Mouse (Mus musculus): ENCODE results near the gene Ampd1.

Gene Ampd1

GRCm38 (mm10) chr3:103073771-103074170, at the start of gene Ampd1:
Gene Ampd1, plus strand, starts transcription at chr3:103074014.
- no peak for DNase-seq (ENCODE audit: extremely low spot score, low spot score)

GRCm38 (mm10) chr3:103026174-103026573, 47.6 kb upstream of the Ampd1 start:
- DNase-seq (ENCODE audit: extremely low spot score, low spot score) = no peak

DNA sequence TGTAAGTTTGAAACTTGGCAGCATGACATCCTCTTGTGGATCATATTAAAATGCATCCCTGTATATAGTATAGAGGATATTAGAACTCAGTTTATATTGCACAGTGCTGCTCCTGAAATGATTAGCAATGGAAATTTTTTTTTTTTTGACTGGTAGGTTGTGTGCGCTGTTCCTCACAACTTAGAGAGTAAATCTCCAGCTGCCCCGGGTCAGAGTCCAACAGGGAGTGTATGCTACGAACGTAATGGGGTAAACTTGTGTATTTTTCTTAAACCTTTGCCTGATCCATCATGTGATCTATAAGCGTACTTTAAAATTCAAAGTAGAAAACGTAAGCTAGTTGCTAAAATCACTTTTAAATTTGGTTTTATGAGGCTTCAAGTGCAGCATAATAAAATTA, 33.5 kb upstream of the Ampd1 start:
- no peak for DNase-seq (ENCODE audit: extremely low spot score, low spot score)

DNA sequence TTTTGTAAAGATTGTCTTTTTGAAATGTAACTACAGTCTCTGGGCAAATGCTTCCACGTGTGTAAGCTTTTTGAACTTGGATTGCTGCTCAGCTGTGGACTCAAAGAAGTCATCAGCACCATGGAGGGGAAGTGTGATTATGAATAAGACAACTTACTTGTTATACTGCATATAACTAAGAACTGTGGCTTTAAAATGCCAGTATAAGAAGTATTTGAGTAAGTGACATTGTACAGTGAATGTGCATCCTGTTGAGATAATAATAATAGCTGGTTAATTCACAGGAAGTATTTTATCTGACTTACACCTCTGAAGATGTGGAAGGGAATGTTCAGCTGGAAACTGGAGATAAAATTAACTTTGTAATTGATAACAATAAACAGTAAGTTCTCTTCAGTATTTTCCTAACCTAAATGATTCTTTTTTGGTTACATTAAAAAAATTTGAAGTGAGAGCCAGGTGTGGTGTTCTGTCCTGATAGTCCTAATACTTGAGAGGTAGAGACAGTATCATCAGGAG, 32.9 kb upstream of the Ampd1 start:
- DNase-seq (ENCODE audit: extremely low spot score, low spot score) = no peak

DNA sequence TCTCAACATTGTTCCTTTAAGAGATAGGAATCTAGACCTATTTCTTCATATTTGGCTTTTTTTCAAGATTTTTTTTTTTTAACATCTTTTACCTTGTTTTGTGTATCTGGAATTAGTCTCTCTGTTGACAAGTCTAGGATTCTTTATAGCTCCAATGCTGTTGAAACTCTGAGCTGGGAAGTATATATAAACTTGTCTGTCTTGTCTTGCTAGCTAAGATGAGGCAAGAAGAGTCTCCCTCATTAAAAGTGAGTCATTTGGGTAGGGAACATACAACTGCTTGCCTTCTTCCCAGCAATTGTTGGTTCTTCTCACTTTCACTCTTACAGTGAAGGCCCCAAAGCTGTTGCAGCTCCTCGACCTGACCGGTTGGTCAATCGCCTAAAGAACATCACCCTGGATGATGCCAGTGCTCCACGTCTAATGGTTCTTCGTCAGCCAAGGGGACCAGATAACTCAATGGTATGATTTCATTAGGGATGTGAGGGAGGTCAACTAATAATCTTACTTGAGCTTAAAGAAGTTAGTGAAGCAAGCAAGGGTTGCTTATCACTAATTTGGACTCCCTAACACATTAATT, 17.7 kb upstream of the Ampd1 start:
- DNase-seq (ENCODE audit: extremely low spot score, low spot score) = no peak

- DNase-seq (ENCODE audit: extremely low spot score, low spot score) = peak; percentile 66
Measured at GRCm38 (mm10) chr3:103057752-103058151, 16.1 kb upstream of the Ampd1 start.

DNA sequence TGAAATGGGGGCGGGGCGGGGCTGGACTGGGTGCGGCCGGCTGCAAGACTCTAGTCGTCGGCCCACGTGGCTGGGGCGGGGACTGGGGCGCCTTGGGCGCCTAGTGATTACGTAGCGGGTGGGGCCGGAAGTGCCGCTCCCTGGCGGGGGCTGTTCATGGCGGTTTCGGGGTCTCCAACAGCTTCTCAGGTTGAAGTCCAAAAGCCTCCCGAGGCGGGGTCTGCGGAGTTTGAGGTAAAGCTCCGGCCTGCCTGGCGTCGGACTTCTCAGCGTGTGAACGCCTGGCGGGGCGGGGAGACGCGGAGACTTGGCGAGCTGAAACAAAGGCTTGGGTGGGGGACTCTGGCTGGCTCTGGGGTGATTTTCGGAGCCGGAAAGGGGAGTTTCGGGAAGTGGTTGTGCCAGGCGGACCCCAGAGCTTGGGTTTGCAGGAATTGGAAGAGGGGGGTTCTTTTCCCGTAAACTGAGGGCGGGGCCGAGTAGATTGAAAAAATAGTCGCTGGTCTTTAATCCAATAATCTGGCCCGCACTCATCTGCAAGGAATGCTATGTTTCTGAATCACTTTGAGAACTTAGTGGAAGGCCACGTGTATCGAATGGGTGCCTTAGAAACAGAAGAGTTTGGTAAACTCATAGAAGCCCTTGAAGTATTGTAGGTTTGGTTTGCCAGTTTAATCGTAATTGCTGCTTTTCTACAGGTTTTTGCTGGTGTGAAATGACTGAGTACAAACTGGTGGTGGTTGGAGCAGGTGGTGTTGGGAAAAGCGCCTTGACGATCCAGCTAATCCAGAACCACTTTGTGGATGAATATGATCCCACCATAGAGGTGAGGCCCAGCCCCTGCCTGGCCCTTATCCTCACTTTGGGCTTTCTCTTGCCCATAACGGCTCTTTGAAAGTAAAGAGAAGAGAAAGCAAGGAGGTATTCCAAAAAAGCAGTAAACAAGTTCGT, 15.3 kb upstream of the Ampd1 start, which contains the start of gene Nras:
Gene Nras, plus strand, starts transcription at position 79 of the 951 bp plus-strand sequence.
- DNase-seq (ENCODE audit: extremely low spot score, low spot score) = peak; percentile 98

GRCm38 (mm10) chr3:103066927-103067326, 6.9 kb upstream of the Ampd1 start:
- DNase-seq (ENCODE audit: extremely low spot score, low spot score) = no peak

DNA sequence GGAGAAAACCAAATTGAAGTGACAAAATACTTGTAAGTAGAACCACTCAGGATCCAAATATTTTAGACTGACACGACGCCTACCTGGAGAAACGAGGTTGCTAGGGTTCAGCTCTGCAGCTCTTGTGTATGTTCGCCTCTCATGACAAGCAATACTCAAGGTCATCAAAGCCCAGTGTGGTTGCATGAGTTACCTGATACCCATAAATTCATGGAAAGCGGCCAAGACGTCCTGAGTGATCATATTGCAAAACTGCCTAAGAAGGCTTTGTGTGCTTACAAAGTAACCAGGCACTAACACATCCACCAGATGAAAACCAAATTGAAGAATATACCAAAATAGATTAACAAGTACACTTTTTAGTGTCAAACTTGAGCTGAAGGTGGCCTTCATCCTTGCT, 4.8 kb upstream of the Ampd1 start:
- no peak for DNase-seq (ENCODE audit: extremely low spot score, low spot score)

DNA sequence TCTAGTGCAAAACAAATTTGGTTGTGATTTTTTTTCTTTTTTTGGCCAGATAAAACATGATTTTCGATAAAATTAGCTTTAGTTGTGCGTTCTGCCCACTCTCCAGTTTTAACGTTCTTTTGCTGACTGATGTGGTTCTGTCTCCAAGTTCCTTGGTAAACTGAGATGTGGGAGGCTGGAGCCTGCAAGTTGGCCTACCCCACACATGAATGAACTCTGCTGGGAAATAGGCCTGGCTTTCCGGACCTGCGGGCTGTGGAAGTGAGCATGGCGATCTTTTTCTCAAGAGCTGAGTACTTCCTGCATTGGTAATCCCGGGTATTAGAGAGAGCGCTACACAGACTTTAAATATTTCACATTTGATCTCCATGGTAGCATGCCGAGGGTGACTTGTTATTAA, 2.1 kb downstream of the Ampd1 start:
- no peak for DNase-seq (ENCODE audit: extremely low spot score, low spot score)

- no peak for DNase-seq (ENCODE audit: extremely low spot score, low spot score)
Measured at GRCm38 (mm10) chr3:103076476-103076875, 2.7 kb downstream of the Ampd1 start.

DNA sequence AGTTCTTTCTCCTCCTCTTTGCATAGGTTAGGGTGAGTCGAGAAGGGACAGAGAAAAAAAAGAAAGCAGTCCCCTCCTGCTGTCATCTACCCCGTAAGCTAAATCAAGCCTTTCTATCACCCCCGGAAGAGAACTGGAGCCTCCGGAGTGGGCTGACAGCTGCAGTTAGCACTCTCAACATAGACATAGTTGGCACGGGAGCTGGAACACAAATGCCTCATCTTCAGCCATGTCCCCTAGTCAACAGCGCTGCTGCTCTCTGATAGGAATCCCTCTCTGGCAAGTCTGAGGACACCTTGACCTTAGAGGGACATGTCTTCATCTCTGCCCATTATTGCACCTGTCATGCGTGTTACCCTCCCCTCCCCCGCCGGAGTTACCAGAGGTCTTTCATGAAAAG, 5.5 kb downstream of the Ampd1 start:
- no peak for DNase-seq (ENCODE audit: extremely low spot score, low spot score)

GRCm38 (mm10) chr3:103081051-103081450, 7.2 kb downstream of the Ampd1 start:
- DNase-seq (ENCODE audit: extremely low spot score, low spot score) = no peak

DNA sequence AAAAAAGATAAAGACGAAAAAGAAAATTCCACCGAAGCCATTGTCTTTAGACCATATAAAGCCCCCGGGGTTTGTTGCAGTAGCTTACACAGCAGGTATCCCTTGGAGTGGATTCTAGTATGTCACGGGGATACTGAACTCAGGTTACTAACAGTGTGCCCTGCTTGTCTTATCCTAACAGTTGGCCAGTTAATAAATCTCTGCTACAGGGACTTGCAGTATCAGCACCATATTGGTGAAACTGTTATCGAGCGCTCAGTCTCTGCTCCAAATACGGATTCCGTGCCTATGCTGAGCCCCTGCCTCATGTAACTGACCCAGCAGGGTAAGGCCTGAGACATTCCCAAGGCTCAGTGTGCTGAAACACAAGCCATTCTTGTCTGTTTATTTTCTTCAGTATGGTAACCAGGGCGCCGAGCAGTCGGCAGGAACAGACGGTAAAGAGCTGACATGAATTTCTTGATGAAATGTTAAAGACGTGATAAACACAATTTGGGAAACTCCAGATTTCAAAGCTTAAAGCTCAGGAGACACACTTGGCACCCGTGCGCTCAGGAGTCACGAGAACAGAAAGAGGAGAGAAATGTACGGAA, 8.1 kb downstream of the Ampd1 start:
- DNase-seq (ENCODE audit: extremely low spot score, low spot score) = no peak

- DNase-seq (ENCODE audit: extremely low spot score, low spot score) = no peak
Measured at GRCm38 (mm10) chr3:103082761-103083160, 8.9 kb downstream of the Ampd1 start.

GRCm38 (mm10) chr3:103085986-103086385, 12.2 kb downstream of the Ampd1 start:
- no peak for DNase-seq (ENCODE audit: extremely low spot score, low spot score)

DNA sequence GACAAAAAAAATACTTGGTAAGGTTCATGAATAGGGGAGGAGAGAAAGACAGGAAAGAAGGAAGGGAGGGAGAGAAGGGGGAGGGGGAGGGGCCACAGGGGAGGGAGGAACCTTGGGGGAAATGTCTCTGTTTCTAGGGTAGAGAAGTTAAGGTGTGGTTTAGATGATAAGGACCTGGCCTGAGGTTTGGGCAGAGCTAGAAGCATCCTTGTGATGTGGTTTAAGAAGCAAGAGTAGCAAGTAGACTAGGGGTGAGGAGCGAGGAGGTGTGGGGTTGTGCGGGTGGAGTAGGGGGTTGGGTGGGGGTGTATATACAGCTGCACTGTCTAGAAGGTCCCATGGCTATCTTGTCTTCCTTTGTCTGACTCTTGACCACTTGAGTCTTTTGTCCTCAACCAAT, 17.9 kb downstream of the Ampd1 start:
- no peak for DNase-seq (ENCODE audit: extremely low spot score, low spot score)

- no peak for DNase-seq (ENCODE audit: extremely low spot score, low spot score)
Measured at GRCm38 (mm10) chr3:103098662-103099061, 24.8 kb downstream of the Ampd1 start.

DNA sequence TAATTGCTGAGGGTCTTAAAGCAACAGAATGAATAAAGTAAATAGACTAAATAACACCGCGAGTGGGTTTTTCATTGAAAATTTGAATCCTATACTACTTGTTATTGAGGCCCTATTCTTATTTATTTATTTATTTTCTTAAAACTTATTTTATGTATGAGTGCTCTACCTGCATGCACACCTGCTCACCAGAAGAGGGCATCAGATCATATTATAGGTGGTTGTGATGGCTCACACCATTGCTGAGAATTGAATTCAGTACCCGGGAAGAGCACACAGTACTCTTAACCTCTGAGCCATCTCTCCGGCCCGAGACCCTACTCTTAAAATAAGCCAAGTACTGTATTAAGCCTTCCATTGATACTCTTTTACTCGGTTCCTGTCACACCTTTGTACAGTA, 25.9 kb downstream of the Ampd1 start:
- no peak for DNase-seq (ENCODE audit: extremely low spot score, low spot score)

DNA sequence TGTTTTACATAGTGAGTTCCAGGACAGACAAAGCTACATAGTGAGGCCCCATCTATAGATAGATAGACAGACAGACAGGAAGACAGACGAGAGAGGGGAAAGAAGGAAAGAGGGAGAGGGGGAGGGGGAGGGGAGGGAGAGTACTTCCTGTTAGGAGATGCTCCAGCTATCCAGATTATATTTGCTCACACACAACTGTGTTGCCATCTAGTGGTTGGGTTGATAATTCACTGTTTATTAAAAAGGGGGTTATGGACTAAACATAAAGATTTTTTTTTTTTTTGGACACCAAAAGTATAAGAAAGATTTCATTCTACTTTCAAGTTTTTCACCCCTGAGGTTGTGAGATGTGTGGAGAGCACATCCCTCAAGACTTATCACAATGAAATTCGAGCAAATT, 26.9 kb downstream of the Ampd1 start:
- no peak for DNase-seq (ENCODE audit: extremely low spot score, low spot score)

DNA sequence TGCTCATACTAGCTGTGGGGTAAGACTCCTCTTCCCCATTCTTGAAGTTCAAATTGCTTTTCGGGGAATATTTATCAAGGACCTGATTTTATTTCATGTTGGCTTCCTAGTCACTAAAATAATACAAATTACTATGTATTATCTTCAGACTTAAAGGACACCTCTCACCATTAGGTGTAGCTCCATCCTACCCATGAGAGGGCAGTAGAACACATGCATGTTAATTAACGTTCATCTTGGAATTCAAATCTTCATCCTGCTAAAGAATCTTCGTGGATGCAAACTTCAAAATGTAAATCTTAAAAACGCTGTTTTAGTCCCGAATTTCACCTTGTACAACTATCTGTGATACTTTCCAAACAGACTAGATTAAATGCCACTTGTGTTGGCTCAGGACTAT, 27.4 kb downstream of the Ampd1 start:
- no peak for DNase-seq (ENCODE audit: extremely low spot score, low spot score)

DNA sequence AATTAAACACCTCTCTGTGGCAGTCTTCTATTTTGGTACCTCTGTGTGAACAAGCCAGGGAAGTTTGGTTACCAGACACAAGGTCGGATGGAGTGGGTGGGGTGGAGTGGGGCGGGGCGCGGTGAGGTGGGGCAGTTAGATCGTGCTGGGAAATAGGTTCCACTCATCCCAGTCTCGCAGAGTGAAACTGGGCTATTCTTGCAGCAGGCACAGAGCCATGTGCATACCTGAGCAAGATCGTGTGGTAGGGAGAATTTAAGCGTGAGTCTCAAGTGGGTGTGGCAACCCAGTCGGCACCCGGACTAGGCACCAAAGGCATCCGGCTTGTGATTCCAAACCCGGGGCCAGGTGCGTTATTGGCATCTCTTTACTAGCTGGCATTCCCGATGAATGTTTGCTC, 28.1 kb downstream of the Ampd1 start:
- no peak for DNase-seq (ENCODE audit: extremely low spot score, low spot score)
